Mouse (Mus musculus) spleen, adult 2 months (tissue): ENCODE measurements at regions not wholly inside any gene's neighbourhood (a gene's known extent, or its start where the extent isn't known, plus 50 kb on each side); places are given as distances from the start of the nearest gene placed in this dataset.

Experiments
- DNase-seq, 2 experiments: peaks; one replicate each; pipeline versions ENCODE4 v3.0.0 to v3.0.0-alpha.2; 2012 to 2021; ENCODE audit warnings: low spot score in 2 of 2, low read depth in 1 of 2
- H3K27ac ChIP-seq: fragments of 200-500 bp; 2 replicates; pipeline ENCODE4 v1.5.1; 2012; ENCODE audit warnings: low read length, inconsistent platforms; ENCODE audit not compliant: insufficient read depth
- H3K27me3 ChIP-seq: fragments of 200-500 bp; 2 replicates; pipeline ENCODE4 v1.6.1; 2012; ENCODE audit warnings: mild to moderate bottlenecking, moderate library complexity, low read length, inconsistent platforms; ENCODE audit not compliant: control insufficient read depth, insufficient read depth
- H3K36me3 ChIP-seq: fragments of 200-500 bp; 2 replicates; pipeline ENCODE4 v1.6.1; 2012; ENCODE audit warnings: mild to moderate bottlenecking, low read length, inconsistent platforms; ENCODE audit not compliant: control insufficient read depth, insufficient read depth
- H3K4me1 ChIP-seq: fragments of 200-500 bp; 2 replicates; pipeline ENCODE4 v1.6.1; 2011; ENCODE audit warnings: inconsistent platforms; ENCODE audit not compliant: control insufficient read depth, insufficient read depth, insufficient read length
- H3K4me3 ChIP-seq: fragments of 200-500 bp; 2 replicates; pipeline ENCODE4 v1.5.1; 2011; ENCODE audit warnings: mild to moderate bottlenecking, inconsistent platforms; ENCODE audit not compliant: insufficient read depth, insufficient read length; ENCODE audit errors: extremely low read depth
- CTCF ChIP-seq: fragments of 200-500 bp; IDR thresholded peaks from 2 replicates; pipeline ENCODE4 v1.5.1; 2011; ENCODE audit warnings: mild to moderate bottlenecking, inconsistent platforms; ENCODE audit not compliant: insufficient read depth, insufficient read length, insufficient replicate concordance; ENCODE audit errors: extremely low read depth
- POLR2A ChIP-seq: fragments of 200-500 bp; IDR thresholded peaks from 2 replicates; pipeline ENCODE4 v1.6.1; 2011; ENCODE audit warnings: low read depth, low read length, inconsistent platforms
- WGBS: fragments of 180-500 bp; shearing (Covaris S2); methylation state at CpG from one replicate; pipeline ENCODE4 v1.1.7; 2018; 5-methylcytosine and 5-hydroxymethylcytosine counted together

GRCm38 (mm10) chr10:126337426-126337825 is 371.5 kb downstream of the Lrig3 start:
- no peak for DNase-seq
- H3K27ac ChIP-seq = no peak overlapping the region
- no peak overlapping the region for H3K4me3 ChIP-seq
- 80% methylated on average over 4 of the region's 4 CpGs for WGBS
- no peaks in the 10 kb centered on the region for H3K27me3 ChIP-seq
- TF ChIP-seq CTCF = no peak
- H3K4me1 ChIP-seq = no peaks in the 10 kb centered on the region; the same call in 1 of the 2 replicates
- no peaks in the 10 kb centered on the region for H3K36me3 ChIP-seq

- no peak overlapping the region for H3K4me3 ChIP-seq
- no peaks in the 10 kb centered on the region for H3K27me3 ChIP-seq
- no peaks in the 10 kb centered on the region for H3K36me3 ChIP-seq
- H3K27ac ChIP-seq = no peak overlapping the region
- 88% methylated on average over 5 of the region's 5 CpGs for WGBS
- no peak for DNase-seq
- H3K4me1 ChIP-seq = no peaks in the 10 kb centered on the region; the same call in 1 of the 2 replicates
- no peak for TF ChIP-seq POLR2A
- no peak for TF ChIP-seq CTCF
Measured at GRCm38 (mm10) chr10:126333786-126334185, 367.8 kb downstream of the Lrig3 start.

GRCm38 (mm10) chr10:126330305-126330969 is 364.5 kb downstream of the Lrig3 start:
- H3K27ac ChIP-seq = no peak overlapping the region
- peak; percentile 19 to 77 for DNase-seq
- no peak for TF ChIP-seq POLR2A
- peak; percentile 76 for TF ChIP-seq CTCF
- H3K36me3 ChIP-seq = no peaks in the 10 kb centered on the region
- no peaks in the 10 kb centered on the region; the same call in 1 of the 2 replicates for H3K4me1 ChIP-seq
- no peak overlapping the region for H3K4me3 ChIP-seq
- WGBS = 10% methylated on average over 17 of the region's 17 CpGs
- H3K27me3 ChIP-seq = no peaks in the 10 kb centered on the region

GRCm38 (mm10) chr10:126320831-126321230 is 354.9 kb downstream of the Lrig3 start:
- TF ChIP-seq CTCF = no peak
- TF ChIP-seq POLR2A = no peak
- no peaks in the 10 kb centered on the region for H3K36me3 ChIP-seq
- DNase-seq = no peak
- H3K27ac ChIP-seq = no peak overlapping the region
- no peak overlapping the region for H3K4me3 ChIP-seq
- H3K27me3 ChIP-seq = no peaks in the 10 kb centered on the region
- H3K4me1 ChIP-seq = no peaks in the 10 kb centered on the region
- WGBS = 91% methylated on average over 9 of the region's 9 CpGs

GRCm38 (mm10) chr10:126319795-126320194 is 353.8 kb downstream of the Lrig3 start:
- no peak for TF ChIP-seq POLR2A
- TF ChIP-seq CTCF = no peak
- H3K36me3 ChIP-seq = no peaks in the 10 kb centered on the region
- no peaks in the 10 kb centered on the region for H3K27me3 ChIP-seq
- no peak overlapping the region for H3K27ac ChIP-seq
- no peak for DNase-seq
- WGBS = 76% methylated on average over 10 of the region's 10 CpGs
- no peaks in the 10 kb centered on the region for H3K4me1 ChIP-seq
- H3K4me3 ChIP-seq = no peak overlapping the region

- TF ChIP-seq CTCF (no peak), POLR2A (no peak)
- Histone ChIP-seq H3K4me3 (no peak overlapping the region), H3K36me3 (no peaks in the 10 kb centered on the region), H3K27me3 (no peaks in the 10 kb centered on the region), H3K27ac (no peak overlapping the region), H3K4me1 (no peaks in the 10 kb centered on the region)
- WGBS = 87% methylated on average over 1 of the region's 1 CpGs
- DNase-seq = no peak
Measured at GRCm38 (mm10) chr10:126299962-126300361, 334.0 kb downstream of the Lrig3 start.

GRCm38 (mm10) chr10:126298211-126298610 is 332.2 kb downstream of the Lrig3 start:
- DNase-seq = no peak
- Histone ChIP-seq H3K27me3 (no peaks in the 10 kb centered on the region), H3K36me3 (no peaks in the 10 kb centered on the region), H3K4me3 (no peak overlapping the region), H3K27ac (no peak overlapping the region), H3K4me1 (no peaks in the 10 kb centered on the region)
- TF ChIP-seq CTCF = no peak
- no peak for TF ChIP-seq POLR2A
- WGBS = 80% methylated on average over 6 of the region's 6 CpGs
